Mouse (Mus musculus) monocyte, adult 2 months (primary cell): ENCODE data around the gene Podxl2.

Experiments
- DNase-seq, 2 experiments: peaks; one replicate each; pipeline ENCODE4 v3.0.0; 2022; ENCODE audit warnings: low spot score in 2 of 2, low read depth in 1 of 2

The Podxl2 gene

DNA sequence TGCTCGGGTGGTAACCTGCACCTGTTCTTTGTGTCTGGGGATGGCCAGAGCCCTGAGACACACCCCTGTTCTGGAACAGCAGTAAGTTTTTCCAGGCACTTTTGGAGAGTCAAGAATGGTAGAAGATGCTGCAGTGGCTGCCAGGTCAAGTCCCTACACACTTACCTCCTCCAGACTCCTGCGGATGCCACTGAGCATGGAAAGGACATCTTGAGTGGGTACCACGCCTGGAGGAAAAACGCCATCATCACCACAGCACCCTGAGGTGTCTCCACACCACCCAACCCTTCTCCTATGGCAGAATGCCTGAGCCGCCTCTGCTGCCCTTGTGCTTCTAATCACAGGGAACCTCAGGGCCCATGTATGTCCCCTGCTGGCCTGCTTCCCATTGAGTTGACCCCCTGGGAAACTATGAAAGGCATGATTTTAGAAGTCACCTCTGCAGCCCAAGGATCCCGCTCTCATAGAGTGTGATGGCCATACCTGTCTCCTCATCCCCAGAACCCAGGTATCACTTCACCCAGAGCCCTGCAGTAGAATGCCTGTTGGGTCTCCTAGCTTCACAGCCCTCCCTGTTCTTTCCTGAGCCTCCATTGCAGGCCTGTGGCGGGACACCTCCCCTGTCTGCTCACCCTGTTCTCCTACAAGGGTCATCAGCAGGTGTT is 29.8 kb downstream of the Podxl2 start:
- DNase-seq: no peak

- DNase-seq: no peak
These were observed 30.8 kb downstream of the Podxl2 start for GRCm38 (mm10) chr6:88843781-88844725.

GRCm38 (mm10) chr6:88843241-88843640 is 31.6 kb downstream of the Podxl2 start:
- no peak for DNase-seq

DNA sequence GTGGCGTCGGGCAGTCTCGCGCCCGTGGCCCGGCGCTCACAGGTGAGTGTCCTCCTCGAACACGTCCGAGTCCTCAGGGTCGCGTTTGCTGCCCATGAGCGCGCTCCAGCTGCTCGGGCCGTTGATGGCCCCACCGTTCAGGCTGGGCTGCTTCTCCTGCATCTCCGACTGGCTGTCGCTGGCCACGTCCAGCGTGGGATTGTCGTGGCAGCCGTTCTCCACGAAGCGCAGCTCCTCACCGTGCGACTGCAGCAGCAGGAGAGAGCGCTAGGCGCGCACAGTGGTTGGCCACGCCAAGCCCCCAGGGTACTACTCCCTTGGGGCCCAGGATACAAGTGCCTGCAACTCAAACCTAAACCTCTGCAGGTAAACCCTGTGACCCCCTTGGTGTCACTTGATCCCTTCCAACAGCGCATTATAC is 32.1 kb downstream of the Podxl2 start:
- no peak for DNase-seq

DNA sequence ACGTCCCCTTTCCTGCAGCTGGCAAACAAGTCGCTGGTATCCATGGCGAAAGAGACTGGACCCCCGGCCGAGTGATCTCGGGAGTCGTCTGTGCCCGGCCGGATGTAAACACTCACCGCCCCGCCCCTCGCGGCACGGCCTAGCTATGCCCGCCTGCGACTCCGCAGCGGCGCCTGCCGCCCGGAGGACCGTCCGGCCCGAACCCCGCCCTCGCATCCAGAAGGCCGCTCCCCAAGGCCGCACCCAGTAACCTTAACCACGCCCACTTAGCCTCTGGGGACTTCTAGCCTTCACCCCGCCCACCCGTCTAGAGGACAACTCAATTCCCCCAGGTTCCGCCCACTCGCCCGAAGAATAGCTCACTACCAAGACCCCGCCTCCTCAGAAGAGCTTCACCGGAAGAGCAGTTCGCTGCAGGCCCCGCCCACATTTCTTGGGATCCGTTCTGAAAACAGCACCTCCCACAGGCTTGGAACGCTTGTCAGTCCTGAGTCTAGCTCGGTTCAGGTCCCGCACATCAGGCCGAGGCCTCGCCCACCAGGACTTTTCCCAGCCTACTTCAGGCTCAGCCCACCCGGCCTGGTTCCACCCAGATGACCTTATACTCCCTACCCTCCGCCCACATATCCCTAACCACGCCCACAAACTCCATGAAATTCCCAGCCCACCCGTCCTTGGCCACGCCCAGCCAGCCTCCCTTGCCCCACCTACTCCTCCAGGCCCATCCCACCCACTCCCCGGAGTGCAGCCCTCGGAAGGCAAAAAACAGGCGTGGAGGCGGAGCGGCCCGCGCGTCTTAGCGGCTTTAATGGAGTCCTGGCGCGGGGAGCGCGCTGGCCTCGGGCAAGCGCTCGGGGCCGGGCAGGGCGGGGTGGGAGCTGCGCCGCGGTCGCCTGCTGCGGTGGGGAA is 32.8 kb downstream of the Podxl2 start, which contains the start of gene Abtb1:
Gene Abtb1, minus strand, starts transcription at position 204 of the 909 bp plus-strand sequence.
- DNase-seq: peak; percentile 97 to 98

DNA sequence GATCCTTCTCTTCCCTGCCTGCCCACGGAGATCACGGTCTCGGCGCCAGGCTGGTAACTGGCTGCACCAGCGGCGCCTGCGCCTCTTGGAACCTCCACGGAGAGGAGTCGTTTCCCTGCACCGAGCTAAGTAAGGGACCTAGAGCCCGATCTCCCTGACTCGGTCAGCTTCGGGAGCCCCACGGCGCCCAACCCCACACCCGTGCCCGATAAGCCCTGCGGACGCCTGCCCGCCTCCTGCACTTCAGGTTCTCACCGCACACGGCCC is 33.4 kb downstream of the Podxl2 start:
- no peak for DNase-seq

- DNase-seq: no peak
These were observed 33.9 kb downstream of the Podxl2 start for GRCm38 (mm10) chr6:88840791-88841513.

- DNase-seq: no peak
These were observed 34.6 kb downstream of the Podxl2 start for GRCm38 (mm10) chr6:88840211-88840610.

DNA sequence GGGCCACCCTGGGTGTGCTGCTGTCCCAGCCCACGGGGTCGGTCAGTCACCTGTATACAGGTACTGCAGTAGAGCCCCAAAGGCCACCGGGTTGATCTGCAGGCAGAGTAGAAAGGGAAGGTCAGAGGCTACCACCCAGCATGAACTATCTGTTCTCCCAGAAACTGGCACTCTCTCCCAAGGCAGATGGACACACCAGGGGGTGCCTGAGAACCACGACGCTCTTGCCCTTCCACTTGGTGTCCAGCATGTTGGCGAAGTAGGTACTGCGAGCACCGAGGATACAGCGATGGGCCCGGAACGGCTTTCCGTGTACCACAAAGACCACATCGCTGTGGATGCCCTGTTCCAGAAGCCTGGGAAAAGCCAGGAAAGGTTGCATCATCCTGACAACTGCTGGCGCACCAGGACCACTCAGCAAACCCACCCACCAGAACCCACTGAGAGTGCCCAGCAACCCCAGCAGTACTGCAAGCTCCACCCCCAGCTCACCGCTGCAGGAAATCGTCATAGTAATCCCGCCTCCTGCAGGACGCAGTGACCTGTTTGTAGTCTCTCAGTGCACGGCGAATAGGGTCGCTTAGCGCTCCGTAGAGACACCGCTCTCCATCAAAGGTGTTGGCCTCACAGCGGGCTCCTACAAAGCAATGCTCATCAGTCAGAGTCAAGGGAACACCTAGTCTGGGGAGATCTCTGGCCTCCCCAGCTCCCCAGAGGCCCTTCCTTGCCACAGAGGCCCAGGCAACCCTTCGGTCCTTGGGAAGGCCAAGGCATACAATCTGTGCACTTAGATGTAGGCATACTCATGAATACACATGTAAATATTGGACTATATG is 35.5 kb downstream of the Podxl2 start:
- no peak for DNase-seq

- DNase-seq: no peak
These were observed 36.2 kb downstream of the Podxl2 start for GRCm38 (mm10) chr6:88838613-88839012.

- DNase-seq: no peak
These were observed 36.8 kb downstream of the Podxl2 start for GRCm38 (mm10) chr6:88837999-88838398.

DNA sequence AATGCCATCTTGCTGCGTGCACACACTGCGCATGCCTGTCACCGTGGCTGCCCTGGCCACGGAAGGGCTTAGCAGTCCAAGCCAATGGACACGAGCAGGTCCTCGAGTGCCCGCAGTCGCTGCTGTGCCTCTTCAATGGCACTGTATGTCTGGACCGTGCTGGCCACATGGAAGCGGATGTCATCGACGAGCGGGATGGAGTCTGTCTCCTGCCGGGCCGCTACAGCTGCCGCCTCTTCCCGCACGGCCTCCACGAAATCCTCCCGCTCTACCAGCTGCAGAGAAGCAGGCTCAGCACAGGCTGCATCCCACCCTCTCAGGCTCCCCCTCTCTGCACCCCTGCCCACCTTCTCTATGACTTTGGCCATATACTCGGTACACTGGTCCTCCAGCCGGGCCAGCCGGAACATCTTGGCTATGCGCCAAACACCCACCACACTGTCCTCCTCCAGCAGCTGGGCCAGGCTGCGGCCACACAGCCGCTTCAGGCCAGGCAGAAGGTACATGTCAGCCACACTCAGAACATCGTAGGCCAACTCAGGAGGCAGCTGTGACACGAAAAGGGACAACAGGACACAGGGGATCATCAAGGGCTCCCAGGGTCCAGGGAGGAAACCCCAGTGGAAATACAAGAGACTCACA is 38.5 kb downstream of the Podxl2 start:
- DNase-seq: no peak

DNA sequence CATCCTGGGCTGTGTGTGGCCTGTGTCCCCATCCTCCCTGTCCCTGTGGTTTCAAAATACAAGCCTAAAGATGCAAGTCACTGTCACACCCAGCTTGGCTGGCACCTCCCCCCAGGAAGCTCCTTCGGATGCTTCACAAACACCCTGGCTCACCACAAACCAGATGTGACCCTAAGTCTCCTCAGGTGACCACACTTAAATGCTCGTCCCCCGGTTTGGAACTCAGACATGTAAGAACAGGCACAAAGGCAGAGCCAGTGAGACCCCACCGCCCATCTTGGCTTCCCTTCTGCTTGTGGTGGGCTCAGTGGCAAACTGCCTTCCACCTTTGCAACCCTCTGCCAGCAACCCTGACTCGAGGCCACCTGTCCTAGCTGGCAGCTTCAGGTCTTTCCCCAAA is 39.8 kb downstream of the Podxl2 start:
- no peak for DNase-seq

GRCm38 (mm10) chr6:88833340-88834140 is 41.3 kb downstream of the Podxl2 start:
- no peak for DNase-seq

DNA sequence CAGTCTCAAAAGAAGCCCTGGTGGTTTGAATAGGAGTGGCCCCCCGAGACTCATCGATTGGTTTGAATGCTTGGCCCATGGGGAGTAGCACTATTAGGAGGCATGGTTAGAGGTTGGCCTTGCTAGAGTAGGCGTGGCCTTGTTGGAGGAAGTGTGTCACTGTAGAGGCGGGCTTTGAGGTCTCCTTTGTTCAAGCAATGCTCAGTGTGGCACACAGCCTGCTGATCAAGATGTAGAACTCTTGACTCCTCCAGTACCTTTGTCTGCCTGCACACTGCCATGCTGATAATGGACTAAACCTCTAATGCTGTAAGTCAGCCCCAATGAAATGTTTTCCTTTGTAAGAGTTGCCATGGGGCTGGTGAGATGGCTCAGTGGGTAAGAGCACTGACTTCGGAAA is 42.2 kb downstream of the Podxl2 start:
- no peak for DNase-seq

- no peak for DNase-seq
These were observed 43.4 kb downstream of the Podxl2 start for GRCm38 (mm10) chr6:88831456-88831855.

- no peak for DNase-seq
These were observed 44.6 kb downstream of the Podxl2 start for GRCm38 (mm10) chr6:88830112-88830702.

- DNase-seq: no peak
These were observed 45.3 kb downstream of the Podxl2 start for GRCm38 (mm10) chr6:88829579-88829978.
